Mouse (Mus musculus) gastrocnemius, adult 8-10 months (tissue): ENCODE data around the gene Serpine2. TPM values are rescaled to one million over a fixed set of nuclear protein-coding genes. Genes with fewer than 3 reads are reported as not detected.

Experiments used
- DNase-seq, 2 experiments: peaks; one replicate each; pipeline ENCODE4 v3.0.0; 2022; ENCODE audit warnings: low spot score in 2 of 2
- total RNA-seq, 4 experiments: library from RNA; stranded (reverse); gene quantifications; 2 replicates each; pipeline ENCODE4 v1.2.4; 2022

The Serpine2 gene
- total RNA-seq, 4 experiments from 2014 or later = 68.2 to 83.3 (median 76.2) TPM

DNA sequence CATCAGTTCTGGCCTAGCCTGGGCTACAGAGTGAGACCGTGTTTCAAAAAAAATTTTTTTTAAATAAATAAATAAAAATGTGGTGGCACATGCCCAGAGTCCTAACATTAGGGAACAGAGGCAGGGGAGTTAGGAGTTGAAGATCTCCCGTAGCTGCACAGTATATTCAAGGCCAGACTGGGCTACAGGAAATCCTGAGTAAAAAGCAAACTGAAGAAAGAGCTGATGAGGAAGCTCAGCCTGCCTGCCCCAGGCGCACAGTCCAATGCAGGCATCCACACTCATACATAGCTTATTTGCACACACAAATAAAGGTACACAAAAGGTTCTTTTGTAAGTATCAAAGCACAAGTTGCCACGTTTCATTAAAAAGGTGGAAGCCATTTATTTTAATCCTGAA, 103.4 kb downstream of the Serpine2 start:
- DNase-seq = no peak

- no peak for DNase-seq
Observed at GRCm38 (mm10) chr1:79757161-79757560, 103.8 kb downstream of the Serpine2 start.

- peak; percentile 35 to 54 for DNase-seq
Observed at GRCm38 (mm10) chr1:79756417-79756816, 104.6 kb downstream of the Serpine2 start.

GRCm38 (mm10) chr1:79755376-79755775, 105.6 kb downstream of the Serpine2 start:
- peak in 1 of 2 experiments; percentile 21 for DNase-seq

DNA sequence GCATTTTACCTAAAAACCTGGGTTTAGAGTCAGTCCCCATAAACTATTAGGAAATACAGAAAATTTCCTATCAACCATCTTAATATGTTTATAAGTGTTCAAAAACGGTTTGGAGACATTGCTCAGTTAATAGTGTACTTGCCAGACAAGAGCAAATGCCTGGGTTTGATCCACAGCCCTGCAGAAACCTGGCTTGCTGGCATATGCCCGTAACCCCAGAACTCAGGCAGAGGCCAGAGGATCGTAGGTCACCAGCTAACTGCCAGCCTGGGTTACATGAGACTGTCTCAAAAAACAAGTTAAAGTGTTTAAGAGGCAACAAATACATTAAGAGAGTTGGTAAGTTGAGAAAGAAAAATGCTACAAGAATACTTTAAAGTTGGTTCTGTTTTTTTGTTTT, 106.0 kb downstream of the Serpine2 start:
- no peak for DNase-seq

DNA sequence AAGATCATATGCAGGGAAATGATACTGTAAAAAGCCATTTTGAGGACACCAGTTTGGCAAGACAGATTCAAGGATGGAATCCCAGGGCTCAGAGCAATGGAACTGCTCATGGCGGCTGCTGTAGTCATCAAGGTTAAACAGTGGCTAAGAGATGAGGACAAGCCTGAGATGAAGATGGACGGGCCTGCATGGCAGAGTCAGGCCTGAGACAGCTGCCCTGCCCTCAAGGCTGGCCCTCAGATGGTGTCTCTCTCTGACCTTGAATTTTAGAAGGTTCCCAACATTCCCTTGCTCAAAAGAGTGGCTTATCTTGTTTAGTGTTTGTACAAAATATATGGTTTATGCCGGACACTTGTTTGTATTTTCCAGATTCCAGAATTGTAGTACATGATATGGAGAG, 107.5 kb downstream of the Serpine2 start:
- DNase-seq = no peak

DNA sequence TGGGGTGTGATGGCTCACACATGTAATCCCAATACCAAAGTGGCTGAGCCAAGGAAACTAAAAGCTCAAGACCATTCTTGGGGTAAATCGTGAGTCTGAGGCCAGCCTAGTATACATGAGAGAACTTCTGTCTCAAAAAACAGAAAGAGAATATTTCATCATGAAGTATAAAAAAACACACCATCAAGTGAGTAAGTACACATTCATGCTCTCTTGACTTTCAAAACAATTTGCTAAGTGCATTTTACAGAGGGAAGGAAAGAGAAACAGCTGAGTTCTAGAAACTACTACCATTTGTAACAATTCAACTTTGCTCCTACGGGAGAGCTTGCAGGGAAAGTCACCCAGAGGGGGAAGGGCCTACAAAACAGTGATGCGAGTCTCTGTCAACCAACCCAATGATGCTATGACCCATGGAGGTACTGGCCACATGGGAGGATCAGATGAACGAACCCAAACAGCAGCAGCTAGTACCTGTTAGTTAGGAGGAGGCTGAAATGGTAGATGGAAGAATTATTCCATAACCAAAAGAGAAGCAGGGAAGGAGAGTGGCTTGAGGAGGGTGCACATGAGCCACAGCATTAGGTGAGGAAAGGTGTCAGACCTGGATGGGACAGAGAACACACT, 108.2 kb downstream of the Serpine2 start:
- DNase-seq = no peak

DNA sequence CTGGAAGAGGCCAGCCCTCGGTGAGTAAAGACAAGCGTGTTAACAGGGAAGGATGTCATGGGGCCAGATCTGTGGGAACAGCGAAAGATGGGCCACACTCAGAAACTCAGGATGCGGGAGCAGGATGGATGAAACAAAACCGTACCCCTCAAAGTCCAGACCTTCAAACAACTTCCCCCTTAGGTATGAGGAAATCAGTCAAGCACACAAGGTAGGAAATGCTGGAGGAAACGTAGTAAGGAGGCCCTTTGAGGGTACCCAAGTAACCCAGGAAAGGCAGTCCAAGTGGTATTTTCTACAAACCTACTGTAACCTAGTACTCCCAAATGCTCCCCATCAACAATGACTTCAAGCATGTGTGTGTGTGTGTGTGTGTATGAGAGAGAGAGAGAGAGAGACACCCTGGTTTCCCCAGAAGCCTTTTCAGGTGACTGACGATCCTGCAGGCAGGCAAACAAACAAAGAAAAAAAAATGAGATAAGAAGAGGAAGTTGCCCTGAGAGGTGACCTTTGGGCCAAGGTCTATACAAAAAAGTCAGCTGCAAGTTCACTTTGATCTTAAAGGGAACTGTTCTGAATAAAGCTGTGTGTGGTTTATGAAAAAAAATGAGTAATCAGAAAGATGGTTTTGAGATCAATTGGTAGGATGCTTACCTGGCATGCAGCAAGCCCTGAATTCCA, 108.8 kb downstream of the Serpine2 start:
- DNase-seq = no peak

DNA sequence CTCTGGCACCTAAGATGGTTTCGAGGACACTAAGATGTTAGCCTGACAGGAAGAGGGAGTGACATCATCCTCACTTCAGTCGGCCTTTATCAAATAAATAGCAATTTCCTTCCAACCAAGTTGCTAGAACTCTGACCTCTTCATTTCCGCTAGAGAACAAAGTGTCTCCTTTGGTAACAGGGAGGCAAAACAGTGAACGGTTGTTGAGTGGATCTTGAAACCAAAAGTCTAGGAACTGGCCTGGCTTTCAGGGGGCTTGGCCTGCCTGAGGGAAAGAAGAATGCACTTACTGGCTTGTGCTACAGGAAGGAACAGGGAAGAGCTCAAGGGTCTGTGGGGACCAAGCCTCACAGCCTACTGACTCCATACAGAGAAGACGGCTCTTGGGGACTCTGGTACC, 109.8 kb downstream of the Serpine2 start:
- DNase-seq = no peak

GRCm38 (mm10) chr1:79746056-79746455, 114.9 kb downstream of the Serpine2 start:
- peak; percentile 55 to 59 for DNase-seq

Other genes with a start within 250 kb of the Serpine2 start
- gene Ap1s3, start 189.2 kb downstream of the Serpine2 start, total RNA-seq = not detected
- gene Mrpl44, start 85.2 kb downstream of the Serpine2 start, total RNA-seq = 10 to 100 TPM; 30.4 to 34.7 (median 33.1) TPM
- gene Wdfy1, start 85.0 kb downstream of the Serpine2 start, total RNA-seq = 10 to 100 TPM in 1 of 4 experiments, 1 to 10 TPM in 3; 9.1 to 14.7 (median 9.3) TPM